Mouse (Mus musculus) heart, adult 2 months (tissue): ENCODE data around the gene Dmrtc2.
"Not testable (repeated sequence)": the region's sequence is repeated elsewhere in the genome, so short reads cannot be mapped to it uniquely, and the experiment has no call there.

Experiments
- EP300 ChIP-seq: fragments of 200-500 bp; IDR thresholded peaks from 2 replicates; pipeline ENCODE4 v1.6.1; 2011; ENCODE audit warnings: low read depth, low read length, control low read depth; ENCODE audit not compliant: insufficient read depth
- POLR2A ChIP-seq: fragments of 200-500 bp; IDR thresholded peaks from 2 replicates; pipeline ENCODE4 v1.6.1; 2011; ENCODE audit warnings: mild to moderate bottlenecking, low read depth, low read length, control low read depth; ENCODE audit not compliant: insufficient read depth

GRCm38 (mm10) chr7:24838732-24839409 lies 31.0 kb upstream of the Dmrtc2 start:
- TF ChIP-seq POLR2A, EP300: not testable (repeated sequence)
